In the genomic region with DNA sequence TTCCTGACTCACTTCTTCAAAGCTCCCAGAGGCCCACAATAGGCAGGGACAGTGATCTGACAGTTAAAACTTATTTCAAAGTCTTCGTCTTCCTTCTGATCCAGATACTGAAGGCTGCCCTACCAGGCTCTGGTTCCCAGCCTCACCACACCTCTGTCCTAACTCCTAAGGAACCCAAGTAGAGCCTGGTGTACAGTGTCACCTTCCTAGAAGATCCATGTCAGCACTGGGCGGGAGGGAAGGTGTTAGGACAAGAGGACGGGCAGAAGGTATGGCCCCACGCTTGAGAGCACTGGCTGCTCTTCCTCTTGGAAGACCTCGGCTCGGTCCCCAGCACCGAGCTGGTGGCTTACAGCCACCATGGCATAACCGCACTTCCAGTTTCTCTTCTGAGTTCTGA, we compare ENCODE assay signal across 32 mouse cellular contexts. TPM values are rescaled to one million over a fixed set of nuclear protein-coding genes. Genes with fewer than 3 reads are reported as not detected.
"Had no signal": no experiment of that assay in that cellular context is flagged by ENCODE, and none has a peak within 500 bp of the region (broad histone marks: within the 10 kb centered on the region; RNA-seq: fewer than 3 reads in every experiment).

No protein-coding gene starts in this region.

- H3K27me3 ChIP-seq: heart, embryonic 12.5 days; hindbrain, embryonic 12.5 days; intestine, embryonic 15.5 days; limb, embryonic 12.5 days; liver, embryonic 13.5 days; liver, embryonic 15.5 days had no signal

- H3K4me3 ChIP-seq: heart, embryonic 10.5 days; heart, embryonic 12.5 days; hindbrain, embryonic 10.5 days; hindbrain, embryonic 12.5 days; intestine, embryonic 15.5 days; layer of hippocampus, adult 2 months; left cerebral cortex, adult 2 months; limb, embryonic 10.5 days; limb, embryonic 12.5 days; liver, embryonic 13.5 days; liver, embryonic 15.5 days had no signal

- H3K9ac ChIP-seq: heart, embryonic 12.5 days; hindbrain, embryonic 12.5 days; hindbrain, embryonic 14.5 days; intestine, embryonic 15.5 days; limb, embryonic 12.5 days; liver, embryonic 13.5 days; liver, embryonic 15.5 days had no signal

- H3K27ac ChIP-seq: heart, embryonic 10.5 days; hindbrain, embryonic 10.5 days; hindbrain, embryonic 12.5 days; hindbrain, embryonic 14.5 days; intestine, embryonic 15.5 days; layer of hippocampus, adult 2 months; left cerebral cortex, adult 2 months; limb, embryonic 10.5 days; limb, embryonic 12.5 days; liver, embryonic 13.5 days; liver, embryonic 15.5 days had no signal

- ATAC-seq: hindbrain, embryonic 16.5 days; inflammation-experienced regulatory T-cells, adult 6 months; intestine, embryonic 15.5 days; intestine, postnatal 0 days had no signal

- DNase-seq: gastrocnemius, postnatal 25 days; heart, adult 18-20 months; heart, postnatal 10 days; heart, postnatal 4 days; kidney, adult 2 months; kidney, postnatal 4 days; liver; liver, embryonic 13.5 days had no signal

- H3K9me3 ChIP-seq: heart, embryonic 10.5 days; hindbrain, embryonic 10.5 days; hindbrain, embryonic 12.5 days; intestine, embryonic 15.5 days; limb, embryonic 10.5 days; limb, embryonic 12.5 days; liver, embryonic 13.5 days; liver, embryonic 15.5 days had no signal

- H3K4me2 ChIP-seq: heart, embryonic 12.5 days; hindbrain, embryonic 12.5 days; hindbrain, embryonic 14.5 days; intestine, embryonic 15.5 days; limb, embryonic 12.5 days; liver, embryonic 11.5 days; liver, embryonic 13.5 days; liver, embryonic 15.5 days had no signal

RNA-seq across cellular contexts. Expression of gene Cabp1, which starts 45.8 kb away (rescaled TPM):
- total RNA-seq: granulocyte monocyte progenitor cell, adult 5-6 weeks had no signal
- polyA plus RNA-seq: inflammation-experienced regulatory T-cells, adult 6 months; liver, embryonic 13.5 days had no signal

RNA-seq across cellular contexts. Expression of gene Gm10401, which starts 50.3 kb away (rescaled TPM):
- total RNA-seq: gastrocnemius, postnatal 25 days; gastrocnemius, postnatal 4 days; heart, adult 18-20 months; heart, adult 8-10 months; heart, postnatal 10 days; heart, postnatal 25 days; heart, postnatal 4 days; layer of hippocampus, adult 2 months; layer of hippocampus, postnatal 10 days; layer of hippocampus, postnatal 25 days; left cerebral cortex, adult 2 months; left cerebral cortex, postnatal 14 days; left cerebral cortex, postnatal 36 days had no signal
- polyA plus RNA-seq: frontal cortex, adult 2 months; kidney, adult 2 months had no signal
